Mouse (Mus musculus): ENCODE results near the gene Bcdin3d. TPM values are rescaled to one million over a fixed set of nuclear protein-coding genes. Genes with fewer than 3 reads are reported as not detected.

The Bcdin3d gene
- polyA plus RNA-seq, 1 experiment = 8.0 TPM

Other genes with a start within 250 kb of the Bcdin3d start
- not detected in 2 replicates for gene Kcnh3, start 249.9 kb downstream of the Bcdin3d start, polyA plus RNA-seq (2012; ENCODE audit: insufficient read depth, insufficient read length, missing spikeins)
- gene Mcrs1, start 222.8 kb downstream of the Bcdin3d start, polyA plus RNA-seq (2012; ENCODE audit: insufficient read depth, insufficient read length, missing spikeins) = 23.3 and 30.6 TPM in 2 replicates
- 17.9 and 18.5 TPM in 2 replicates for gene Prpf40b, start 179.6 kb downstream of the Bcdin3d start, polyA plus RNA-seq (2012; ENCODE audit: insufficient read depth, insufficient read length, missing spikeins)
- gene Fam186b, start 178.8 kb downstream of the Bcdin3d start, polyA plus RNA-seq (2012; ENCODE audit: insufficient read depth, insufficient read length, missing spikeins) = not detected in 2 replicates
- gene Fmnl3, start 104.2 kb downstream of the Bcdin3d start, polyA plus RNA-seq (2012; ENCODE audit: insufficient read depth, insufficient read length, missing spikeins) = 3.6 and 6.7 TPM in 2 replicates
- gene Tmbim6, start 81.8 kb downstream of the Bcdin3d start, polyA plus RNA-seq (2012; ENCODE audit: insufficient read depth, insufficient read length, missing spikeins) = 290 and 634 TPM in 2 replicates
- 1.1 and 1.9 TPM in 2 replicates for gene Nckap5l, start 17.0 kb downstream of the Bcdin3d start, polyA plus RNA-seq (2012; ENCODE audit: insufficient read depth, insufficient read length, missing spikeins)
- not detected in 2 replicates for gene Faim2, start 53.4 kb upstream of the Bcdin3d start, polyA plus RNA-seq (2012; ENCODE audit: insufficient read depth, insufficient read length, missing spikeins)
- gene Aqp2, start 104.3 kb upstream of the Bcdin3d start, polyA plus RNA-seq (2012; ENCODE audit: insufficient read depth, insufficient read length, missing spikeins) = 1.1 TPM in 1 of 2 replicates, not detected in the other
- not detected in 2 replicates for gene Aqp5, start 116.1 kb upstream of the Bcdin3d start, polyA plus RNA-seq (2012; ENCODE audit: insufficient read depth, insufficient read length, missing spikeins)
- gene Aqp6, start 126.7 kb upstream of the Bcdin3d start, polyA plus RNA-seq (2012; ENCODE audit: insufficient read depth, insufficient read length, missing spikeins) = not detected in 2 replicates
- gene Racgap1, start 176.9 kb upstream of the Bcdin3d start, polyA plus RNA-seq (2012; ENCODE audit: insufficient read depth, insufficient read length, missing spikeins) = 1.9 TPM in 1 of 2 replicates, not detected in the other
- gene Asic1, start 195.6 kb upstream of the Bcdin3d start, polyA plus RNA-seq (2012; ENCODE audit: insufficient read depth, insufficient read length, missing spikeins) = not detected in 2 replicates
- gene Smarcd1, start 227.4 kb upstream of the Bcdin3d start, polyA plus RNA-seq (2012; ENCODE audit: insufficient read depth, insufficient read length, missing spikeins) = 14.9 and 17.4 TPM in 2 replicates
- not detected in 2 replicates for gene Gm17349, start 230.8 kb upstream of the Bcdin3d start, polyA plus RNA-seq (2012; ENCODE audit: insufficient read depth, insufficient read length, missing spikeins)
- gene Gpd1, start 242.8 kb upstream of the Bcdin3d start, polyA plus RNA-seq (2012; ENCODE audit: insufficient read depth, insufficient read length, missing spikeins) = 4,943 and 5,428 TPM in 2 replicates

Data from brown adipose tissue, adult 24 weeks (tissue).